Mouse (Mus musculus) left cerebral cortex, postnatal 10 days (tissue): ENCODE measurements at regions not wholly inside any gene's neighbourhood (a gene's known extent, or its start where the extent isn't known, plus 50 kb on each side); places are given as distances from the start of the nearest gene placed in this dataset.

Experiments
- DNase-seq, 2 experiments: peaks; one replicate each; pipeline ENCODE4 v3.0.0; 2021 to 2022; ENCODE audit warnings: low spot score in 2 of 2, mixed read lengths in 1 of 2; ENCODE audit errors: extremely low spot score in 1 of 2
- intact Hi-C: fragments of 180-260 bp; cut with DNase I; formaldehyde crosslinking; loops from one replicate; pipeline ENCODE4 v1.15.1; 2025

GRCm38 (mm10) chr1:184612880-184613279 is 119.5 kb downstream of the Hlx start:
- DNase-seq = no peak
- intact Hi-C loops = no loop called here

GRCm38 (mm10) chr1:184608938-184609337 is 123.5 kb downstream of the Hlx start:
- DNase-seq = peak in 1 of 2 experiments; percentile 4

GRCm38 (mm10) chr1:184608338-184608737 is 124.1 kb downstream of the Hlx start:
- intact Hi-C loops = no loop called here
- DNase-seq = no peak

More at GRCm38 (mm10) chr1:184608938-184609337, 123.5 kb downstream of the Hlx start:
- intact Hi-C loops = no loop called here

GRCm38 (mm10) chr1:184606541-184606940 is 125.9 kb downstream of the Hlx start:
- intact Hi-C loops = no loop called here

GRCm38 (mm10) chr1:184605666-184606065 is 126.8 kb downstream of the Hlx start:
- intact Hi-C loops = no loop called here

More at GRCm38 (mm10) chr1:184606541-184606940, 125.9 kb downstream of the Hlx start:
- DNase-seq = no peak

GRCm38 (mm10) chr1:184603136-184603535 is 129.3 kb downstream of the Hlx start:
- no peak for DNase-seq
- intact Hi-C loops = no loop called here

More at GRCm38 (mm10) chr1:184605666-184606065, 126.8 kb downstream of the Hlx start:
- no peak for DNase-seq

GRCm38 (mm10) chr1:184595449-184595848 is 137.0 kb downstream of the Hlx start:
- no peak for DNase-seq
- intact Hi-C loops = no loop called here

- DNase-seq = no peak
- intact Hi-C loops = no loop called here
Observed at GRCm38 (mm10) chr1:184590634-184591033, 141.8 kb downstream of the Hlx start.

GRCm38 (mm10) chr1:184589277-184589676 is 143.1 kb downstream of the Hlx start:
- DNase-seq = no peak
- intact Hi-C loops = no loop called here

- intact Hi-C loops = no loop called here
Observed at GRCm38 (mm10) chr1:184584505-184584874, 147.9 kb downstream of the Hlx start.

GRCm38 (mm10) chr1:184583751-184584504 is 148.5 kb downstream of the Hlx start:
- intact Hi-C loops = no loop called here
- no peak for DNase-seq

More at GRCm38 (mm10) chr1:184584505-184584874, 147.9 kb downstream of the Hlx start:
- no peak for DNase-seq

- DNase-seq = no peak
- intact Hi-C loops = no loop called here
Observed at GRCm38 (mm10) chr1:184579475-184579874, 152.9 kb downstream of the Hlx start.

GRCm38 (mm10) chr1:184576527-184576926 is 155.9 kb downstream of the Hlx start:
- no peak for DNase-seq
- intact Hi-C loops = no loop called here

- no peak for DNase-seq
- intact Hi-C loops = no loop called here
Observed at GRCm38 (mm10) chr1:184573325-184573724, 159.1 kb downstream of the Hlx start.

- intact Hi-C loops = no loop called here
Observed at GRCm38 (mm10) chr1:184570681-184571080, 161.7 kb downstream of the Hlx start.

GRCm38 (mm10) chr1:184562926-184563325 is 169.5 kb downstream of the Hlx start:
- intact Hi-C loops = no loop called here

More at GRCm38 (mm10) chr1:184570681-184571080, 161.7 kb downstream of the Hlx start:
- DNase-seq = no peak

GRCm38 (mm10) chr1:184562239-184562638 is 170.2 kb downstream of the Hlx start:
- intact Hi-C loops = no loop called here
- no peak for DNase-seq

More at GRCm38 (mm10) chr1:184562926-184563325, 169.5 kb downstream of the Hlx start:
- DNase-seq = no peak

GRCm38 (mm10) chr1:184559543-184559942 is 172.9 kb downstream of the Hlx start:
- intact Hi-C loops = no loop called here
- peak; percentile 44 to 56 for DNase-seq

- no peak for DNase-seq
- intact Hi-C loops = no loop called here
Observed at GRCm38 (mm10) chr1:184553791-184554190, 178.6 kb downstream of the Hlx start.

GRCm38 (mm10) chr1:184550491-184550890 is 181.9 kb downstream of the Hlx start:
- intact Hi-C loops = no loop called here
- no peak for DNase-seq
